Mouse (Mus musculus) right cerebral cortex, adult 18-20 months (tissue): Measurements from ENCODE around the gene Rpl22.

Experiments used
- DNase-seq: peaks from one replicate; pipeline ENCODE4 v3.0.0; 2022; ENCODE audit warnings: mixed read lengths

The Rpl22 gene

GRCm38 (mm10) chr4:152296874-152297861, 28.4 kb upstream of the Rpl22 start, which contains the start of gene Icmt:
TSS of gene Icmt (plus strand) at chr4:152297227.
- DNase-seq: peak; percentile 99

GRCm38 (mm10) chr4:152298836-152299235, 26.7 kb upstream of the Rpl22 start:
- DNase-seq: no peak

GRCm38 (mm10) chr4:152300375-152300774, 25.2 kb upstream of the Rpl22 start:
- no peak for DNase-seq

GRCm38 (mm10) chr4:152302012-152302411, 23.5 kb upstream of the Rpl22 start:
- DNase-seq: no peak

GRCm38 (mm10) chr4:152303172-152303571, 22.4 kb upstream of the Rpl22 start:
- DNase-seq: no peak

- DNase-seq: no peak
These were observed 20.9 kb upstream of the Rpl22 start for GRCm38 (mm10) chr4:152304685-152305084.

GRCm38 (mm10) chr4:152305991-152306390, 19.6 kb upstream of the Rpl22 start:
- no peak for DNase-seq

- DNase-seq: no peak
These were observed 18.0 kb upstream of the Rpl22 start for GRCm38 (mm10) chr4:152307542-152307941.

GRCm38 (mm10) chr4:152312186-152312585, 13.4 kb upstream of the Rpl22 start:
- DNase-seq: no peak

- DNase-seq: peak; percentile 44
These were observed 12.3 kb upstream of the Rpl22 start for GRCm38 (mm10) chr4:152313211-152313632.

GRCm38 (mm10) chr4:152313934-152314333, 11.6 kb upstream of the Rpl22 start:
- DNase-seq: no peak

- peak; percentile 53 for DNase-seq
These were observed 9.9 kb upstream of the Rpl22 start for GRCm38 (mm10) chr4:152315498-152316213.

- no peak for DNase-seq
These were observed 7.9 kb upstream of the Rpl22 start for GRCm38 (mm10) chr4:152317631-152318033.

- DNase-seq: no peak
These were observed 6.9 kb upstream of the Rpl22 start, which contains the start of gene Rnf207 for GRCm38 (mm10) chr4:152318517-152319234. TSS of gene Rnf207 (minus strand) at chr4:152318993.

GRCm38 (mm10) chr4:152321464-152321863, 4.1 kb upstream of the Rpl22 start:
- DNase-seq: no peak

- no peak for DNase-seq
These were observed 640 bp upstream of the Rpl22 start for GRCm38 (mm10) chr4:152324641-152325562.

- no peak for DNase-seq
These were observed 1.0 kb downstream of the Rpl22 start for GRCm38 (mm10) chr4:152326543-152326942.

GRCm38 (mm10) chr4:152328691-152329090, 3.1 kb downstream of the Rpl22 start:
- no peak for DNase-seq

- peak; percentile 69 for DNase-seq
These were observed 7.4 kb downstream of the Rpl22 start for GRCm38 (mm10) chr4:152332952-152333351.

GRCm38 (mm10) chr4:152333587-152333986, 8.0 kb downstream of the Rpl22 start:
- no peak for DNase-seq

GRCm38 (mm10) chr4:152337772-152338171, 12.2 kb downstream of the Rpl22 start:
- DNase-seq: no peak
